Mouse (Mus musculus) heart, embryonic 11.5 days (tissue): ENCODE data around the gene Pknox2. TPM values are rescaled to one million over a fixed set of nuclear protein-coding genes. Genes with fewer than 3 reads are reported as not detected.

ENCODE experiments used
- ATAC-seq: fragments of 200-750 bp; cut with Nextera tagmentation; replicated peaks from 2 replicates; pipeline ENCODE4 v1.8.0; 2017; ENCODE audit warnings: moderate library complexity; ENCODE audit not compliant: insufficient number of reproducible peaks, low FRiP score, low TSS enrichment
- H3K27ac ChIP-seq: fragments of 300-500 bp; sonication (generic); 2 replicates; pipeline ENCODE4 v1.5.1; 2014; ENCODE audit warnings: mild to moderate bottlenecking, low read depth, low read length
- H3K27me3 ChIP-seq: fragments of 300-500 bp; sonication (generic); 2 replicates; pipeline ENCODE4 v1.6.1; 2014; ENCODE audit warnings: mild to moderate bottlenecking, low read length, mixed read lengths; ENCODE audit not compliant: control insufficient read depth, insufficient read depth
- H3K36me3 ChIP-seq: fragments of 300-500 bp; sonication (generic); 2 replicates; pipeline ENCODE4 v1.6.1; 2014; ENCODE audit warnings: mild to moderate bottlenecking, low read length, moderate library complexity, mixed read lengths; ENCODE audit not compliant: control insufficient read depth, insufficient read depth
- H3K4me1 ChIP-seq: fragments of 300-500 bp; sonication (generic); 2 replicates; pipeline ENCODE4 v1.6.1; 2014; ENCODE audit warnings: low read length; ENCODE audit not compliant: control insufficient read depth, insufficient read depth
- H3K4me2 ChIP-seq: fragments of 300-500 bp; sonication (generic); 2 replicates; pipeline ENCODE4 v1.6.1; 2014; ENCODE audit warnings: mild to moderate bottlenecking, moderate library complexity
- H3K4me3 ChIP-seq: fragments of 300-500 bp; sonication (generic); 2 replicates; pipeline ENCODE4 v1.5.1; 2014; ENCODE audit warnings: low read depth, low read length
- H3K9ac ChIP-seq: fragments of 300-500 bp; sonication (generic); 2 replicates; pipeline ENCODE4 v1.6.1; 2014; ENCODE audit warnings: mild to moderate bottlenecking, low read depth, low read length, moderate library complexity
- H3K9me3 ChIP-seq: fragments of 300-500 bp; sonication (generic); replicated peaks from 2 replicates; pipeline ENCODE4 v1.6.1; 2016; ENCODE audit warnings: low read length; ENCODE audit not compliant: control insufficient read depth
- WGBS: fragments of 180-500 bp; shearing (Covaris S2); extraction: QIAGEN DNeasy Blood & Tissue Kit; methylation state at CpG from one replicate; pipeline ENCODE4 v1.1.7; 2014; ENCODE audit not compliant: insufficient replicate concordance; 5-methylcytosine and 5-hydroxymethylcytosine counted together
- polyA plus RNA-seq: library from polyadenylated mRNA; unstranded; fragments of >200 nt; fragmentation: Nextera tagmentation; extraction: Ambion mirVana; gene quantifications from 2 replicates; pipeline ENCODE4 v1.2.1, GENCODE M21; 2014

The Pknox2 gene
- polyA plus RNA-seq, 1 experiment from 2014 or later, result 5.2 TPM

DNA sequence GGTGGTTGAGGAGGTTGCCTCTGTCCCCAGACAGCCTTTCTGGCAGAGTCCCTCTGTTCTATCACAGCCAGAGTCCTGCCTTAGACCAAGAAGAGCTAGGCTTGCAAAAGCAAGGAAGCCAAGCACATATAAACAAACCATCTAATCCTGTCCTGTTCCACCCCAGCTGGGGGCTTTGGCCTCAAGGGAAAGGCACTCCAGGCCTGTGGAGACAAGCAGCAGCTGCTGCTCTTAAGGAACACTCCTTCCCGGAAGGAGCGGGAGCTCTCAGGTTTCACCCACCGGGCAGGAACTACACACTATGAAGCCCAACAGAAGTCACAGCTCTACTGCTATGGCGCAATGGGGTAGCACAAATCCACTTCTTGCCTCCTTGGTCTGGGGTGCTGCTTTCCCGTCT, 230.3 kb downstream of the Pknox2 start:
- H3K4me2 ChIP-seq, result peak overlapping the region; percentile 44
- no peak; the same call in 1 of the 2 replicates for ATAC-seq
- H3K9ac ChIP-seq, result no peak overlapping the region
- H3K36me3 ChIP-seq, result no peaks in the 10 kb centered on the region
- H3K4me1 ChIP-seq, result 0 out of 2 replicates have a peak, but pooled peaks cover 4% of the 10 kb centered on the region
- H3K27me3 ChIP-seq, result no peaks in the 10 kb centered on the region
- H3K9me3 ChIP-seq, result no peaks in the 10 kb centered on the region
- H3K4me3 ChIP-seq, result no peak overlapping the region
- 23% methylated on average over 5 of the region's 5 CpGs for WGBS
- no peak overlapping the region for H3K27ac ChIP-seq

DNA sequence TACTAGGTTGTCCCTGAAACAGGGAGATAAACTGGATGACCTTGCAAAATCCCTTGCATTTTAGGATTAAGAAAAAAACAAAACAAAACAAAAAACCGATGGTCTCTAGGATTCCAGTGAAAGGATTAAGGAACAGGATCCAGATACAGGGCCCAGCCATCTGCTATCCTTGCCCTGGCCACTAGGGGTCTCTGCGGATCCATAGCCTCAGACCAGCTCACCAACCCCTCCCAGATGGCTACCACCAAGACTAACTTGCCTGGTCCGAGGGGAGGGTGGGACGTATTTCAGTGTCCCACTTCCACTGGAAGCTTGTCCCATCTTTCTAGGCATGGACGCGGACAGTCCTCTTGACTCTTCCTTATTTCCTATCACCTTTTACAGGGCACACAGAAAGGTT, 230.8 kb downstream of the Pknox2 start:
- Histone ChIP-seq H3K9ac (no peak overlapping the region), H3K4me2 (peak overlapping the region; percentile 44), H3K4me1 (0 out of 2 replicates have a peak, but pooled peaks cover 4% of the 10 kb centered on the region), H3K36me3 (no peaks in the 10 kb centered on the region), H3K27ac (no peak overlapping the region), H3K27me3 (no peaks in the 10 kb centered on the region), H3K9me3 (no peaks in the 10 kb centered on the region), H3K4me3 (no peak overlapping the region)
- 5% methylated on average over 6 of the region's 6 CpGs for WGBS
- no peak; the same call in 1 of the 2 replicates for ATAC-seq

- no peak overlapping the region for H3K9ac ChIP-seq
- ATAC-seq, result no peak
- H3K36me3 ChIP-seq, result no peaks in the 10 kb centered on the region
Measured at GRCm38 (mm10) chr9:36905452-36905851, 241.8 kb downstream of the Pknox2 start.

GRCm38 (mm10) chr9:36900464-36900863, 246.7 kb downstream of the Pknox2 start:
- WGBS, result 78% methylated on average over 4 of the region's 4 CpGs

More at GRCm38 (mm10) chr9:36905452-36905851, 241.8 kb downstream of the Pknox2 start:
- H3K4me1 ChIP-seq, result no peaks in the 10 kb centered on the region
- H3K4me2 ChIP-seq, result no peak overlapping the region
- H3K4me3 ChIP-seq, result no peak overlapping the region
- no peaks in the 10 kb centered on the region for H3K27me3 ChIP-seq
- 69% methylated on average over 4 of the region's 4 CpGs for WGBS
- no peak overlapping the region for H3K27ac ChIP-seq
- H3K9me3 ChIP-seq, result no peaks in the 10 kb centered on the region

DNA sequence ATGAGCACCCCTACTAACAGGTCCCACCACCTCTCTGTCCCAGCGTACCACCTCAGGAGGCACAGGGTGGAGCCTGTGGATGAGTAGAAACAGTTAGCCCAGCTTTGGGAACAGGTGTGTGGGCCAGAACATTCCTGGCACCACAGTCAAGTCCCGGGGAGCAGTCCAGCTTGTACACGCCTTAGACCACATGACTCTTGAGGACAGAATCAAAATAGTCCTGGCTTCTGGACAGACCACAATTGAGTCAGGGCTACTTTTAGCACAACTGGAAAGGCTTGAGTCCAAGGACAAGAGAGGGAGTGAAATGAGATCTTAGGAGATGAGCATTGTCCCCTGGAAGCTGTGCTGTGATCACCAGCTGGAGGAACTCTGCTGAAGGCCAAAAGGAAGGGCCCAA, 248.6 kb downstream of the Pknox2 start:
- Histone ChIP-seq H3K27me3 (no peaks in the 10 kb centered on the region), H3K36me3 (no peaks in the 10 kb centered on the region), H3K9ac (no peak overlapping the region), H3K9me3 (no peaks in the 10 kb centered on the region), H3K27ac (no peak overlapping the region), H3K4me3 (no peak overlapping the region), H3K4me1 (no peaks in the 10 kb centered on the region), H3K4me2 (no peak overlapping the region)
- 84% methylated on average over 3 of the region's 3 CpGs for WGBS
- ATAC-seq, result no peak

More at GRCm38 (mm10) chr9:36900464-36900863, 246.7 kb downstream of the Pknox2 start:
- ATAC-seq, result no peak
- no peak overlapping the region for H3K9ac ChIP-seq
- no peaks in the 10 kb centered on the region for H3K36me3 ChIP-seq
- H3K27me3 ChIP-seq, result no peaks in the 10 kb centered on the region
- H3K4me2 ChIP-seq, result no peak overlapping the region
- H3K4me3 ChIP-seq, result no peak overlapping the region
- H3K27ac ChIP-seq, result no peak overlapping the region
- H3K4me1 ChIP-seq, result no peaks in the 10 kb centered on the region
- no peaks in the 10 kb centered on the region for H3K9me3 ChIP-seq

DNA sequence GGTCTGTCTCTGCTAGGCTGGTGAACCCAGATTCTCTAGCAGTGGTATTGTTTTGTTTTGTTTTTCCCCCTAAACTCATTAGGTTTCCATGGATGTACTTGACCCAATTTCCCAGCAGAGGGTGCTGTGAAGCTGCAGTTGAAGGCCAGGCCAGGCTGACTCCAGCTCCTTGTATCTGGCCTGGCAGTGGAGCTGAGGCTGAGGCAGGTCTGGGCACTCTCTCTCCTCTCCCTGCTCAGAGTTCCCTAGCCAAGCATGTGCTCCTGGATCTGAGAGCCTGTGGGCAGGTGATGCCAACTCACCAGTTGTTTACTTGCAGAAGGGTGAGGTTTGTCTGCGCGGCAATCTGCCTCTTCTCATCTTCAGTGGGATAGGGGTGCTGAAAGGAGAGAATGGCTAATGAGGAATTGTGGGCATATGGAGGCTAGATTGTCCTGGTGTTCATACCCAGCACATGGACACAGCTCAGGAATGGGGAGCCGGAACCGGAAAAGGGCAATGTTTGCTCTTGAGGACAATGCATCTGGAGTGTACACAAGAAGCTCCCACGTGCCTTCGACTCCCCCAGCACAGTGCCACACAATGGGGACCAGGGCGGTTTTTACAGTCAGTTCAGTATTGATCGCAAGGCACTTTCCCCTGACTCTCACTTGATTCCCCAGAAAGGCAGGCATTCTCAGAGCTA, 252.1 kb downstream of the Pknox2 start:
- no peak for ATAC-seq
- WGBS, result 78% methylated on average over 8 of the region's 8 CpGs
- H3K4me1 ChIP-seq, result no peaks in the 10 kb centered on the region

GRCm38 (mm10) chr9:36894242-36894641, 253.0 kb downstream of the Pknox2 start:
- no peaks in the 10 kb centered on the region for H3K36me3 ChIP-seq
- H3K4me2 ChIP-seq, result no peak overlapping the region
- H3K27me3 ChIP-seq, result no peaks in the 10 kb centered on the region
- H3K9me3 ChIP-seq, result no peaks in the 10 kb centered on the region
- no peak for ATAC-seq
- no peaks in the 10 kb centered on the region for H3K4me1 ChIP-seq
- no peak overlapping the region for H3K4me3 ChIP-seq
- no peak overlapping the region for H3K27ac ChIP-seq
- WGBS, result 77% methylated on average over 7 of the region's 7 CpGs
- H3K9ac ChIP-seq, result no peak overlapping the region

More for the DNA sequence above, 252.1 kb downstream of the Pknox2 start:
- no peak overlapping the region for H3K9ac ChIP-seq
- no peak overlapping the region for H3K27ac ChIP-seq
- H3K36me3 ChIP-seq, result no peaks in the 10 kb centered on the region
- no peaks in the 10 kb centered on the region for H3K9me3 ChIP-seq
- H3K4me3 ChIP-seq, result no peak overlapping the region
- H3K4me2 ChIP-seq, result no peak overlapping the region
- H3K27me3 ChIP-seq, result no peaks in the 10 kb centered on the region

GRCm38 (mm10) chr9:36893413-36893990, 253.7 kb downstream of the Pknox2 start:
- Histone ChIP-seq H3K4me1 (no peaks in the 10 kb centered on the region), H3K36me3 (no peaks in the 10 kb centered on the region), H3K27me3 (no peaks in the 10 kb centered on the region), H3K9me3 (no peaks in the 10 kb centered on the region), H3K4me2 (no peak overlapping the region), H3K9ac (no peak overlapping the region), H3K4me3 (no peak overlapping the region), H3K27ac (no peak overlapping the region)
- no peak for ATAC-seq
- 67% methylated on average over 6 of the region's 6 CpGs for WGBS

GRCm38 (mm10) chr9:36890552-36890951, 256.7 kb downstream of the Pknox2 start:
- H3K36me3 ChIP-seq, result no peaks in the 10 kb centered on the region
- no peaks in the 10 kb centered on the region for H3K9me3 ChIP-seq
- no peak overlapping the region for H3K9ac ChIP-seq
- H3K4me1 ChIP-seq, result no peaks in the 10 kb centered on the region
- no peak overlapping the region for H3K4me2 ChIP-seq
- WGBS, result 30% methylated on average over 4 of the region's 4 CpGs
- no peak for ATAC-seq
- H3K4me3 ChIP-seq, result no peak overlapping the region
- no peak overlapping the region for H3K27ac ChIP-seq
- no peaks in the 10 kb centered on the region for H3K27me3 ChIP-seq
